Mouse (Mus musculus) midbrain, embryonic 14.5 days (tissue): Measurements from ENCODE around the gene Myl12a. TPM values are rescaled to one million over a fixed set of nuclear protein-coding genes. Genes with fewer than 3 reads are reported as not detected.
"Not testable (repeated sequence)": the region's sequence is repeated elsewhere in the genome, so short reads cannot be mapped to it uniquely, and the experiment has no call there.

Source experiments
- ATAC-seq: fragments of 200-750 bp; cut with Nextera tagmentation; 2 replicates; pipeline ENCODE4 v1.8.0; 2017; ENCODE audit warnings: moderate number of reproducible peaks, moderate library complexity; ENCODE audit not compliant: low FRiP score, low TSS enrichment
- DNase-seq: peaks from one replicate; pipeline ENCODE4 v3.0.0-alpha.2; 2015
- H3K27ac ChIP-seq: fragments of 300-500 bp; sonication (generic); replicated peaks from 2 replicates; pipeline ENCODE4 v1.5.1; 2014; ENCODE audit warnings: mild to moderate bottlenecking, low read depth, low read length, moderate library complexity
- H3K27me3 ChIP-seq: fragments of 300-500 bp; sonication (generic); 2 replicates; pipeline ENCODE4 v1.6.1; 2014; ENCODE audit warnings: low read length, control low read depth, mixed read lengths; ENCODE audit not compliant: control insufficient read depth, insufficient read depth
- H3K36me3 ChIP-seq: fragments of 300-500 bp; sonication (generic); 2 replicates; pipeline ENCODE4 v1.6.1; 2014; ENCODE audit warnings: low read length, control low read depth; ENCODE audit not compliant: control insufficient read depth, insufficient read depth
- H3K4me1 ChIP-seq: fragments of 300-500 bp; sonication (generic); 2 replicates; pipeline ENCODE4 v1.6.1; 2014; ENCODE audit warnings: mild to moderate bottlenecking, antibody characterized with exemption, low read length, control low read depth; ENCODE audit not compliant: control insufficient read depth, insufficient read depth
- H3K4me2 ChIP-seq: fragments of 300-500 bp; sonication (generic); 2 replicates; pipeline ENCODE4 v1.6.1; 2014; ENCODE audit warnings: mild to moderate bottlenecking, low read length, moderate library complexity
- H3K4me3 ChIP-seq: fragments of 300-500 bp; sonication (generic); replicated peaks from 2 replicates; pipeline ENCODE4 v1.5.1; 2014; ENCODE audit warnings: low read depth, low read length
- H3K9ac ChIP-seq: fragments of 300-500 bp; sonication (generic); replicated peaks from 2 replicates; pipeline ENCODE4 v1.6.1; 2014; ENCODE audit warnings: mild to moderate bottlenecking, low read length, moderate library complexity
- H3K9me3 ChIP-seq: fragments of 300-500 bp; sonication (generic); 2 replicates; pipeline ENCODE4 v1.6.1; 2016; ENCODE audit warnings: low read length, control low read depth, mixed read lengths; ENCODE audit not compliant: control insufficient read depth
- WGBS: fragments of 180-500 bp; shearing (Covaris S2); extraction: QIAGEN DNeasy Blood & Tissue Kit; methylation state at CpG from one replicate; pipeline ENCODE4 v1.1.7; 2014; 5-methylcytosine and 5-hydroxymethylcytosine counted together
- polyA plus RNA-seq: library from polyadenylated mRNA; unstranded; fragments of >200 nt; fragmentation: Nextera tagmentation; extraction: Ambion mirVana; gene quantifications from 2 replicates; pipeline ENCODE4 v1.2.1, GENCODE M21; 2014

The Myl12a gene
- polyA plus RNA-seq, 1 experiment from 2014 or later = 109 TPM

GRCm38 (mm10) chr17:70974065-70974464, 28.6 kb downstream of the Myl12a start:
- not testable (repeated sequence) for H3K9me3 ChIP-seq, H3K27me3 ChIP-seq, H3K4me1 ChIP-seq, H3K4me2 ChIP-seq, ATAC-seq, H3K9ac ChIP-seq, DNase-seq, H3K27ac ChIP-seq, H3K4me3 ChIP-seq
- peaks cover 39% of the 10 kb centered on the region for H3K36me3 ChIP-seq
- 95% methylated on average over 14 of the region's 14 CpGs for WGBS

GRCm38 (mm10) chr17:70973398-70973797, 29.3 kb downstream of the Myl12a start:
- Histone ChIP-seq H3K4me3 (no peak overlapping the region), H3K36me3 (peaks cover 39% of the 10 kb centered on the region), H3K9ac (no peak overlapping the region), H3K27ac (no peak overlapping the region), H3K9me3 (no peaks in the 10 kb centered on the region), H3K27me3 (no peaks in the 10 kb centered on the region), H3K4me2 (no peak overlapping the region), H3K4me1 (no peaks in the 10 kb centered on the region)
- no peak for ATAC-seq
- 94% methylated on average over 9 of the region's 9 CpGs for WGBS
- no peak for DNase-seq

- WGBS = 52% methylated on average over 11 of the region's 11 CpGs
- Histone ChIP-seq H3K9ac (no peak overlapping the region), H3K4me2 (no peak overlapping the region), H3K27me3 (no peaks in the 10 kb centered on the region), H3K4me3 (no peak overlapping the region), H3K27ac (no peak overlapping the region), H3K9me3 (no peaks in the 10 kb centered on the region), H3K36me3 (peaks cover 31% of the 10 kb centered on the region), H3K4me1 (0 out of 2 replicates have a peak, but pooled peaks cover 2% of the 10 kb centered on the region)
- peak; percentile 20 for DNase-seq
- no peak for ATAC-seq
These were observed 31.5 kb downstream of the Myl12a start for GRCm38 (mm10) chr17:70971206-70971605.

- Histone ChIP-seq H3K36me3 (peaks cover 8% of the 10 kb centered on the region), H3K9ac (no peak overlapping the region), H3K27ac (no peak overlapping the region), H3K4me1 (0 out of 2 replicates have a peak, but pooled peaks cover 2% of the 10 kb centered on the region), H3K4me3 (no peak overlapping the region), H3K27me3 (no peaks in the 10 kb centered on the region), H3K4me2 (no peak overlapping the region), H3K9me3 (no peaks in the 10 kb centered on the region)
- DNase-seq (peak; percentile 86), ATAC-seq (peak; percentile 48; the same call in 1 of the 2 replicates)
- 33% methylated on average over 8 of the region's 8 CpGs for WGBS
These were observed 34.0 kb downstream of the Myl12a start for GRCm38 (mm10) chr17:70968606-70969191.

GRCm38 (mm10) chr17:70967646-70968045, 35.0 kb downstream of the Myl12a start:
- WGBS = 40% methylated on average over 12 of the region's 12 CpGs
- Histone ChIP-seq H3K4me3 (no peak overlapping the region), H3K9me3 (no peaks in the 10 kb centered on the region), H3K4me2 (no peak overlapping the region), H3K36me3 (no peaks in the 10 kb centered on the region), H3K27me3 (no peaks in the 10 kb centered on the region), H3K4me1 (0 out of 2 replicates have a peak, but pooled peaks cover 2% of the 10 kb centered on the region), H3K27ac (no peak overlapping the region), H3K9ac (no peak overlapping the region)
- ATAC-seq (no peak), DNase-seq (peak; percentile 11)

- Histone ChIP-seq H3K27ac (no peak overlapping the region), H3K9ac (no peak overlapping the region), H3K4me1 (0 out of 2 replicates have a peak, but pooled peaks cover 2% of the 10 kb centered on the region), H3K36me3 (no peaks in the 10 kb centered on the region), H3K4me3 (no peak overlapping the region), H3K4me2 (peak overlapping the region; percentile 12; the same call in 1 of the 2 replicates), H3K27me3 (no peaks in the 10 kb centered on the region), H3K9me3 (no peaks in the 10 kb centered on the region)
- WGBS = 5% methylated on average over 9 of the region's 9 CpGs
- DNase-seq = peak; percentile 30
- no peak for ATAC-seq
These were observed 35.5 kb downstream of the Myl12a start for GRCm38 (mm10) chr17:70967191-70967590.

- H3K27me3 ChIP-seq = no peaks in the 10 kb centered on the region
- DNase-seq (no peak), ATAC-seq (no peak)
- 96% methylated on average over 7 of the region's 7 CpGs for WGBS
- 0 out of 2 replicates have a peak, but pooled peaks cover 2% of the 10 kb centered on the region for H3K4me1 ChIP-seq
- H3K4me2 ChIP-seq = no peak overlapping the region
- H3K9ac ChIP-seq = no peak overlapping the region
- H3K4me3 ChIP-seq = no peak overlapping the region
- no peaks in the 10 kb centered on the region for H3K36me3 ChIP-seq
- no peaks in the 10 kb centered on the region for H3K9me3 ChIP-seq
- H3K27ac ChIP-seq = no peak overlapping the region
These were observed 36.6 kb downstream of the Myl12a start for GRCm38 (mm10) chr17:70966126-70966525.

GRCm38 (mm10) chr17:70965281-70965680, 37.4 kb downstream of the Myl12a start:
- DNase-seq (no peak), ATAC-seq (no peak)
- Histone ChIP-seq H3K9me3 (no peaks in the 10 kb centered on the region), H3K27ac (no peak overlapping the region), H3K36me3 (no peaks in the 10 kb centered on the region), H3K4me2 (no peak overlapping the region), H3K9ac (no peak overlapping the region), H3K27me3 (no peaks in the 10 kb centered on the region), H3K4me3 (no peak overlapping the region), H3K4me1 (0 out of 2 replicates have a peak, but pooled peaks cover 2% of the 10 kb centered on the region)
- WGBS = 76% methylated on average over 2 of the region's 2 CpGs

GRCm38 (mm10) chr17:70963546-70963945, 39.1 kb downstream of the Myl12a start:
- H3K27ac ChIP-seq, H3K9ac ChIP-seq, H3K4me2 ChIP-seq, H3K4me1 ChIP-seq, H3K4me3 ChIP-seq, H3K27me3 ChIP-seq, H3K9me3 ChIP-seq, H3K36me3 ChIP-seq: not testable (repeated sequence)
- ATAC-seq (peak; percentile 100), DNase-seq (peak; percentile 46)
- 85% methylated on average over 13 of the region's 13 CpGs for WGBS
